Mouse (Mus musculus): Measurements from ENCODE around the gene Ctnnbl1. TPM values are rescaled to one million over a fixed set of nuclear protein-coding genes. Genes with fewer than 3 reads are reported as not detected.

Ctnnbl1 gene
- polyA plus RNA-seq, 1 experiment from 2014 or later: 97.1 TPM

DNA sequence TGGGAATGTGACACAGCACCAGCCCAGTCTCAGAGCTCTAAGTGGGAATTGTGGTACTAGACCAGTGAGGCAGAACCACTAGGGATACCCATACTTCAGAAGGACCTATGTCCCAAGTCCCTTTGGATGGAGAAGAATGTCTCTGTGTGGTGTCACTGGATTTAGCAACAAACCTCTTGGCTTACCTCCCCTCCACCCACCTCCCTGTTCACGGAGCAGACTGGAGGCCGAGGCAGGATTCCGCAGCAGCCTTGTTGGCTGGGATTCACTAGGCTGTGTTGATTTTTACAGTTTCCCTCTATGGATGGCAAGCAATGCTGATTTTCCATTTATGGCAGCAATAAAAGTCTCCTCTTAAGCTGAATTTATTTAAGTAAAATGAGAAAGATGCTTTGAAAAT lies 189.7 kb downstream of the Ctnnbl1 start:
- Histone ChIP-seq H3K9me3 (replicated peaks; ENCODE audit: control insufficient read depth, low read length) (no peaks in the 10 kb centered on the region), H3K36me3 (replicated peaks; ENCODE audit: control insufficient read depth, insufficient read depth, low read depth, low read length) (no peaks in the 10 kb centered on the region), H3K4me1 (ENCODE audit: control insufficient read depth, insufficient read depth, low read length) (no peaks in the 10 kb centered on the region), H3K4me3 (ENCODE audit: low read depth, low read length) (no peak overlapping the region), H3K27me3 (ENCODE audit: control insufficient read depth, insufficient read depth, low read length) (no peaks in the 10 kb centered on the region), H3K27ac (replicated peaks; ENCODE audit: low read depth, low read length) (no peak overlapping the region), H3K4me2 (ENCODE audit: low read depth, low read length) (no peak overlapping the region), H3K9ac (replicated peaks; ENCODE audit: low read length) (no peak overlapping the region)
- DNase-seq (ENCODE audit: low spot score) (no peak), ATAC-seq (replicated peaks; ENCODE audit: insufficient number of reproducible peaks, low FRiP score, low TSS enrichment, low read depth) (no peak)
- WGBS: 77% methylated on average over 3 of the region's 3 CpGs

DNA sequence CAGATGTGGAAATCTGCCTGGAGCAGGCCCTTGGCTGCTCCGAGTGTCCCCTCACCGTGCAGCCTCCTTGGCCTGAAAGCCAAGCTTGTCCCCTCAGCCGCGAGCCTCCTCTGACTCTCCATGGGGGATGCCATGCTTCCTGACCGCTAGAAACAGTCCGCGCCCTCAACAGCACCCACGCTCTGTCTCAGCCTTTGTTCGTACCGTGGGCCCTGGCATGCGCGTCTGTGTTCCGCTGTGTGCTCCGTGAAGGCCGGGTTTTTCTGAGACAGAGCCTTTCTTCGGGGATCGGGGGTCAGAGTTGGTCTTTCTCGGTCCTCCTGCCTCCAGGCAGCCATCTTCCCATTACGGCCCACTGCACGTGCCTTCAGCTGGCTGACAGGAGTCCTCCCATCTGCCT lies 190.2 kb downstream of the Ctnnbl1 start:
- ATAC-seq (replicated peaks; ENCODE audit: insufficient number of reproducible peaks, low FRiP score, low TSS enrichment, low read depth) (no peak), DNase-seq (ENCODE audit: low spot score) (no peak)
- Histone ChIP-seq H3K4me3 (ENCODE audit: low read depth, low read length) (no peak overlapping the region), H3K9me3 (replicated peaks; ENCODE audit: control insufficient read depth, low read length) (no peaks in the 10 kb centered on the region), H3K4me2 (ENCODE audit: low read depth, low read length) (no peak overlapping the region), H3K4me1 (ENCODE audit: control insufficient read depth, insufficient read depth, low read length) (no peaks in the 10 kb centered on the region), H3K27ac (replicated peaks; ENCODE audit: low read depth, low read length) (no peak overlapping the region), H3K27me3 (ENCODE audit: control insufficient read depth, insufficient read depth, low read length) (no peaks in the 10 kb centered on the region), H3K9ac (replicated peaks; ENCODE audit: low read length) (no peak overlapping the region), H3K36me3 (replicated peaks; ENCODE audit: control insufficient read depth, insufficient read depth, low read depth, low read length) (no peaks in the 10 kb centered on the region)
- WGBS: 53% methylated on average over 20 of the region's 20 CpGs

DNA sequence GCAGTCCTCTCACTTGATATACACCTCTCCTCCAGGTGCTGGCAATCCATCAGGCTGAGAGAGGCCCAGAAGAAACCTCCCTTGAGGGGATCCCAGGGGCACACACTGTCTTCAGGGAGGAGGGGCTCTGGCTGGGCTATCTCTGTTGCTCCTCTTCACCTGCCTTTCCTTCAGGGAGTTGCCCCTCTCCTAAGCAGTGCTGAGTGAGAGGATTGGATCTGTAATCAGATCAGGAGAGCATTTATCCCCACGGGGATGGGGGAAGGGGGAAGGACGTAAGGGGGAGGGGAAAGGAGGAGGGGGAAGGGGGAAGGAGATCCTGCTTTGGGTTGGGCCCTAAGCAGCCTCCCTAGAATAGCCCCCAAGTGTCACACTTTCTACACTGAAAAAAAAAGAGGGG lies 190.6 kb downstream of the Ctnnbl1 start:
- H3K27ac ChIP-seq (replicated peaks; ENCODE audit: low read depth, low read length): no peak overlapping the region

DNA sequence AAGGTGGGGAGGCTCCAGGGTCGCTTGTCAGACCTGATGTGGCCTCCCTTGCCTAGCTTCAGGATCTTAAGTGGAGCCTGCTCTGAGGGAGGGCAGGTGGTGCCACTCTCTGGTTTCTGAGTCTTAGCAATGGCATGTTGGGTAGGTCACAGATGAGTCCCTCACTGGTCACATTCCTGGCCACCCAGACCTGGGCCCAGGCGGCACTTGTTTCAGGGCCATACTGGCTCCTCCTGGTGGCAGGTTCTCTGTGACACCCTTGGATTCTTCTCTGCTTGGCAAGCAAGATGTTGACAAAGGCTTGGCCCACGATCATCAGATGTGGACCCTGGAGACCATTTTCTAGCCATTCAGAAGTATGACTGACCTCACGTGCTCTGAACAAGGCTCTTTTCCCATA lies 195.5 kb downstream of the Ctnnbl1 start:
- no peak overlapping the region for H3K9ac ChIP-seq (replicated peaks; ENCODE audit: low read length)
- H3K4me1 ChIP-seq (ENCODE audit: control insufficient read depth, insufficient read depth, low read length): no peaks in the 10 kb centered on the region
- H3K36me3 ChIP-seq (replicated peaks; ENCODE audit: control insufficient read depth, insufficient read depth, low read depth, low read length): no peaks in the 10 kb centered on the region
- H3K4me3 ChIP-seq (ENCODE audit: low read depth, low read length): no peak overlapping the region
- DNase-seq (ENCODE audit: low spot score): no peak
- no peak for ATAC-seq (replicated peaks; ENCODE audit: insufficient number of reproducible peaks, low FRiP score, low TSS enrichment, low read depth)
- H3K9me3 ChIP-seq (replicated peaks; ENCODE audit: control insufficient read depth, low read length): no peaks in the 10 kb centered on the region
- 75% methylated on average over 4 of the region's 4 CpGs for WGBS
- no peak overlapping the region for H3K4me2 ChIP-seq (ENCODE audit: low read depth, low read length)
- no peak overlapping the region for H3K27ac ChIP-seq (replicated peaks; ENCODE audit: low read depth, low read length)
- no peaks in the 10 kb centered on the region for H3K27me3 ChIP-seq (ENCODE audit: control insufficient read depth, insufficient read depth, low read length)

More for the DNA sequence above, 190.6 kb downstream of the Ctnnbl1 start:
- Histone ChIP-seq H3K9ac (replicated peaks; ENCODE audit: low read length) (no peak overlapping the region), H3K4me2 (ENCODE audit: low read depth, low read length) (no peak overlapping the region), H3K4me3 (ENCODE audit: low read depth, low read length) (no peak overlapping the region), H3K27me3 (ENCODE audit: control insufficient read depth, insufficient read depth, low read length) (no peaks in the 10 kb centered on the region), H3K4me1 (ENCODE audit: control insufficient read depth, insufficient read depth, low read length) (no peaks in the 10 kb centered on the region), H3K9me3 (replicated peaks; ENCODE audit: control insufficient read depth, low read length) (no peaks in the 10 kb centered on the region), H3K36me3 (replicated peaks; ENCODE audit: control insufficient read depth, insufficient read depth, low read depth, low read length) (no peaks in the 10 kb centered on the region)
- WGBS: 22% methylated on average over 2 of the region's 2 CpGs
- DNase-seq (ENCODE audit: low spot score): no peak
- no peak for ATAC-seq (replicated peaks; ENCODE audit: insufficient number of reproducible peaks, low FRiP score, low TSS enrichment, low read depth)

DNA sequence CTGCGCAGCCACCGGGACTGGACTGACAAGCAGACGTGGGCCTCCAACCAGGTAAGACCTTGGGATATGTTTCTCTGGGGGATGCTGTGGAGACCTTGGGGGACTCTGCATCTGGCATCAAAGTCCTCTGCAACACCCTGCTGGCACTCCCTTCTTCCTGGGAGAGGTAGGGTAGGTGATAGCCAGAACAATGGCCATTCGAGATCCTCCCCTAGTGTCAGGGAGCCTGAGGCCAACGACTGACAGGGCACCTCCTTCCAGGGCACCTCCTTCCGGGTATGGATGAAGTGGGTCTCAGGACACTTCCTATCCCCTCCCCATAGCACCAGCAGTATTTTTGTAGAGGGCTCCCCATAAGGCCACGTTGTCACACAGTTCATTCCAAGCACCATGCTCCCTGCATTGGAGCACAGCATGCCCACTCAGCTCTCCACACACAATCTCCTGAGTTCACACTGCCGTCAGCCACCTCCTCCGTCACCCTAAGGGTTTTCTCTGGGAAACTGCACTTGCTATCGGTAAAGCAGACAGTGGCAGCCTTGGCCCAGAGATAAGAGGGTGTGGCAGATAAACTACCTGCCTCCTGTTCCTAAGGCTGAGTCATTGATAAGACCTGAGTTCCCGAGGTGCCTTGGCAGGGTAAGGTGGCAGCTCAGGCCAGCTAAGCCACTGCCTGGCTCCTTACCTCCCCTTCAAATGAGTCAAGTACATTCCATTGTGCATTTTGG lies 198.4 kb downstream of the Ctnnbl1 start:
- WGBS: 72% methylated on average over 11 of the region's 11 CpGs
- no peaks in the 10 kb centered on the region; the same call in none of the 2 replicates for H3K27me3 ChIP-seq (ENCODE audit: control insufficient read depth, insufficient read depth, low read length)
- ATAC-seq (replicated peaks; ENCODE audit: insufficient number of reproducible peaks, low FRiP score, low TSS enrichment, low read depth) (no peak), DNase-seq (ENCODE audit: low spot score) (no peak)
- H3K4me3 ChIP-seq (ENCODE audit: low read depth, low read length): no peak overlapping the region
- H3K36me3 ChIP-seq (replicated peaks; ENCODE audit: control insufficient read depth, insufficient read depth, low read depth, low read length): no peaks in the 10 kb centered on the region
- H3K4me2 ChIP-seq (ENCODE audit: low read depth, low read length): no peak overlapping the region
- no peak overlapping the region for H3K9ac ChIP-seq (replicated peaks; ENCODE audit: low read length)
- no peak overlapping the region for H3K27ac ChIP-seq (replicated peaks; ENCODE audit: low read depth, low read length)
- H3K9me3 ChIP-seq (replicated peaks; ENCODE audit: control insufficient read depth, low read length): no peaks in the 10 kb centered on the region
- H3K4me1 ChIP-seq (ENCODE audit: control insufficient read depth, insufficient read depth, low read length): no peaks in the 10 kb centered on the region

DNA sequence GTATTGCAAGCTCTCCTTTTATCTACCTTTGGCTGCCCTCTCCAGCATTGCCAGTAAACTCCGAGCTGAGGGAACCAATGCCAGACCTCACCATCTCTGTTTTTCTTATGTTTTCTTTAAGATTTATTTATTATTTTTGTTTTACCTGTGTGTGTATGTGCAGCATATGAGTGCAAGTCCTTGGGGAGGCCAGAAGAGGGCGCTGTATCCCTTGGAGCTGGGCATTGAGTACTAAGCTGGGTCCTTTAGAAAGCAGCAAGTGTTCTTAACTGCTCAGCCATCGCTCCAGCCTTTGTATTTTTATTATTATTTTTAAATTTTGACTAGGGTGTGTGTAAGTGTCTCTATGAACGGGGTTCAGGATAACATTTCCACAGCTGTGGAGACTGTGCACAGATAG lies 199.5 kb downstream of the Ctnnbl1 start:
- Histone ChIP-seq H3K27me3 (ENCODE audit: control insufficient read depth, insufficient read depth, low read length) (no peaks in the 10 kb centered on the region; the same call in none of the 2 replicates), H3K4me2 (ENCODE audit: low read depth, low read length) (no peak overlapping the region), H3K4me1 (ENCODE audit: control insufficient read depth, insufficient read depth, low read length) (0 out of 2 replicates have a peak, but pooled peaks cover 2% of the 10 kb centered on the region), H3K27ac (replicated peaks; ENCODE audit: low read depth, low read length) (no peak overlapping the region), H3K36me3 (replicated peaks; ENCODE audit: control insufficient read depth, insufficient read depth, low read depth, low read length) (no peaks in the 10 kb centered on the region), H3K9ac (replicated peaks; ENCODE audit: low read length) (no peak overlapping the region), H3K9me3 (replicated peaks; ENCODE audit: control insufficient read depth, low read length) (no peaks in the 10 kb centered on the region), H3K4me3 (ENCODE audit: low read depth, low read length) (no peak overlapping the region)
- DNase-seq (ENCODE audit: low spot score) (no peak), ATAC-seq (replicated peaks; ENCODE audit: insufficient number of reproducible peaks, low FRiP score, low TSS enrichment, low read depth) (no peak)
- 79% methylated on average over 4 of the region's 4 CpGs for WGBS

DNA sequence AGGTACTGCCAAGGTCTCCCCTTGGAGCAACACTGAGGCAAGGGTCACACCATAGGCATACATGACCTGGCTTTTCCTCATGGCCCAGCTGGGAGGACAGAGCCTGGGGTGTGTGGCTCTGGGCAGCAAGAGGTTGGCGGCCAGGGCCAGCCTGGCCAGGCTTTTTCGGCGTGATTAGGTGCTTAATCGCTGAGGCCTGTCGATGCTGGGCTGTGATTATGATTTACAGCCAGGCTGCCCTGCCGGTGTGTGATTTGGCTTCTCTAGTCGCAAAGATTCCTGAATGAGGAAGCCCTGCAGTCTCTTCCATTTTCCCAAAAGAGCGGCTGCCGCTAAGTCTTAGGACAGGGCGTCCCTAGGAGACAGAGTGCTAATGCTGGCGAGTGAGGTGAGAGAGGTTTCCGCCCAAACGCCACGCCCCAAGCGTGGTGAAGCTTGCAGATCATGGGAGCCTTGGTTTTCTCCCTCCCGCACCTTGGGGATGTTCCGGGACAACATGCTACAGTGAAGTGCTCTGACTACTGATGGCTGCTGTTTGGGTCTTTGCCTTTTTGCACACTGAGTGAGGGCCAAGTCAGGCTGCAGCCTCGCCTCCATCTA lies 203.5 kb downstream of the Ctnnbl1 start:
- no peaks in the 10 kb centered on the region for H3K9me3 ChIP-seq (replicated peaks; ENCODE audit: control insufficient read depth, low read length)
- no peak for ATAC-seq (replicated peaks; ENCODE audit: insufficient number of reproducible peaks, low FRiP score, low TSS enrichment, low read depth)
- H3K4me3 ChIP-seq (ENCODE audit: low read depth, low read length): no peak overlapping the region
- 0 out of 2 replicates have a peak, but pooled peaks cover 2% of the 10 kb centered on the region for H3K4me1 ChIP-seq (ENCODE audit: control insufficient read depth, insufficient read depth, low read length)
- WGBS: 4% methylated on average over 18 of the region's 18 CpGs
- no peaks in the 10 kb centered on the region; the same call in none of the 2 replicates for H3K27me3 ChIP-seq (ENCODE audit: control insufficient read depth, insufficient read depth, low read length)
- no peaks in the 10 kb centered on the region for H3K36me3 ChIP-seq (replicated peaks; ENCODE audit: control insufficient read depth, insufficient read depth, low read depth, low read length)
- H3K4me2 ChIP-seq (ENCODE audit: low read depth, low read length): no peak overlapping the region
- no peak for DNase-seq (ENCODE audit: low spot score)
- no peak overlapping the region for H3K9ac ChIP-seq (replicated peaks; ENCODE audit: low read length)
- H3K27ac ChIP-seq (replicated peaks; ENCODE audit: low read depth, low read length): no peak overlapping the region
